Mouse (Mus musculus) megakaryocyte progenitor cell, adult 5-6 weeks (primary cell): ENCODE data around the gene Gtf2h1. TPM values are rescaled to one million over a fixed set of nuclear protein-coding genes. Genes with fewer than 3 reads are reported as not detected.
A peak's percentile ranks its signal among the peaks of the same experiment; 100 is the strongest.

Experiments used
- ATAC-seq: replicated peaks from 2 replicates; pipeline ENCODE4 v1.8.0; 2016; ENCODE audit warnings: mild to moderate bottlenecking, moderate TSS enrichment, inconsistent platforms; ENCODE audit not compliant: poor library complexity
- total RNA-seq, 2 experiments: library from RNA; stranded (forward) in 1 of 2; stranded (reverse) in 1 of 2; fragments of 157-497, 149-512 nt in 1 of 2; fragments of 200-1000 nt in 1 of 2; gene quantifications; 2 replicates each; pipeline versions ENCODE4 v1.2.3 to v1.2.4; 2015 to 2017

The Gtf2h1 gene
- total RNA-seq, 2 experiments from 2014 or later = 58.1 to 82.4 TPM

GRCm38 (mm10) chr7:46846486-46847244 is 50.8 kb downstream of the Gtf2h1 start:
- ATAC-seq = peak; percentile 46

- ATAC-seq = no peak
These were observed 53.4 kb downstream of the Gtf2h1 start for GRCm38 (mm10) chr7:46849287-46849686.

GRCm38 (mm10) chr7:46851026-46851425 is 55.1 kb downstream of the Gtf2h1 start:
- ATAC-seq = no peak

- no peak for ATAC-seq
These were observed 56.8 kb downstream of the Gtf2h1 start for GRCm38 (mm10) chr7:46852666-46853065.

- no peak for ATAC-seq
These were observed 57.5 kb downstream of the Gtf2h1 start for GRCm38 (mm10) chr7:46853365-46853764.

- no peak for ATAC-seq
These were observed 60.1 kb downstream of the Gtf2h1 start for GRCm38 (mm10) chr7:46855866-46856560.

GRCm38 (mm10) chr7:46857436-46857835 is 61.5 kb downstream of the Gtf2h1 start:
- ATAC-seq = peak; percentile 45

- ATAC-seq = no peak
These were observed 63.1 kb downstream of the Gtf2h1 start for GRCm38 (mm10) chr7:46859031-46859430.

- no peak for ATAC-seq
These were observed 65.1 kb downstream of the Gtf2h1 start, which contains the start of gene Ldhc for GRCm38 (mm10) chr7:46860996-46861395. Gene Ldhc (plus strand): TSS chr7:46861203.

GRCm38 (mm10) chr7:46871988-46872387 is 76.1 kb downstream of the Gtf2h1 start:
- peak; percentile 76 for ATAC-seq

Other genes starting within 250 kb of the Gtf2h1 start
- gene Sergef, start 156.3 kb upstream of the Gtf2h1 start, total RNA-seq (2015) = 4.0 and 6.6 TPM in 2 replicates
- 8.1 and 10.8 TPM in 2 replicates for gene Sergef, start 156.3 kb upstream of the Gtf2h1 start, total RNA-seq (2017)
- not detected in 2 replicates for gene Tph1, start 123.6 kb upstream of the Gtf2h1 start, total RNA-seq (2015)
- not detected in 2 replicates for gene Tph1, start 123.6 kb upstream of the Gtf2h1 start, total RNA-seq (2017)
- gene Saal1, start 85.4 kb upstream of the Gtf2h1 start, total RNA-seq (2015) = 17.5 and 20.7 TPM in 2 replicates
- gene Saal1, start 85.4 kb upstream of the Gtf2h1 start, total RNA-seq (2017) = 15.5 and 18.7 TPM in 2 replicates
- 1.9 TPM in 1 of 2 replicates, not detected in the other for gene Saa3, start 80.4 kb upstream of the Gtf2h1 start, total RNA-seq (2015)
- 2.0 TPM in 1 of 2 replicates, not detected in the other for gene Saa3, start 80.4 kb upstream of the Gtf2h1 start, total RNA-seq (2017)
- not detected in 2 replicates for gene Saa4, start 63.5 kb upstream of the Gtf2h1 start, total RNA-seq (2015)
- not detected in 2 replicates for gene Saa4, start 63.5 kb upstream of the Gtf2h1 start, total RNA-seq (2017)
- gene Saa1, start 53.1 kb upstream of the Gtf2h1 start, total RNA-seq (2015) = not detected in 2 replicates
- not detected in 2 replicates for gene Saa1, start 53.1 kb upstream of the Gtf2h1 start, total RNA-seq (2017)
- not detected in 2 replicates for gene Saa2, start 44.3 kb upstream of the Gtf2h1 start, total RNA-seq (2015)
- not detected in 2 replicates for gene Saa2, start 44.3 kb upstream of the Gtf2h1 start, total RNA-seq (2017)
- 13.5 and 17.5 TPM in 2 replicates for gene Hps5, start within 50 bp of the Gtf2h1 start, total RNA-seq (2015)
- 25.5 and 29.0 TPM in 2 replicates for gene Hps5, start within 50 bp of the Gtf2h1 start, total RNA-seq (2017)
- gene Ldha, start 45.4 kb downstream of the Gtf2h1 start, total RNA-seq (2015) = 597 and 639 TPM in 2 replicates
- 442 and 446 TPM in 2 replicates for gene Ldha, start 45.4 kb downstream of the Gtf2h1 start, total RNA-seq (2017)
- gene Ldhc, start 65.1 kb downstream of the Gtf2h1 start, total RNA-seq (2015) = 0.44 and 0.49 TPM in 2 replicates
- 1.3 TPM in 1 of 2 replicates, not detected in the other for gene Ldhc, start 65.1 kb downstream of the Gtf2h1 start, total RNA-seq (2017)
- gene Tsg101, start 123.9 kb downstream of the Gtf2h1 start, total RNA-seq (2015) = 97.5 and 107 TPM in 2 replicates
- gene Tsg101, start 123.9 kb downstream of the Gtf2h1 start, total RNA-seq (2017) = 40.1 and 43.1 TPM in 2 replicates
- gene Uevld, start 162.4 kb downstream of the Gtf2h1 start, total RNA-seq (2015) = 15.5 and 19.6 TPM in 2 replicates
- 11.1 and 11.9 TPM in 2 replicates for gene Uevld, start 162.4 kb downstream of the Gtf2h1 start, total RNA-seq (2017)
- not detected in 2 replicates for gene Gm9999, start 187.5 kb downstream of the Gtf2h1 start, total RNA-seq (2015)
- not detected in 2 replicates for gene Gm9999, start 187.5 kb downstream of the Gtf2h1 start, total RNA-seq (2017)
- 30.4 and 34.9 TPM in 2 replicates for gene Spty2d1, start 212.3 kb downstream of the Gtf2h1 start, total RNA-seq (2015)
- 25.4 and 30.7 TPM in 2 replicates for gene Spty2d1, start 212.3 kb downstream of the Gtf2h1 start, total RNA-seq (2017)